Mouse (Mus musculus): ENCODE results near the gene Krtap3-3.

GRCm38 (mm10) chr11:99562580-99562979, 11.9 kb upstream of the Krtap3-3 start:
- no peak for TF ChIP-seq POLR2A (IDR thresholded peaks at IDR 0.05; ENCODE audit: insufficient read depth, low read depth, low read length)
- TF ChIP-seq CTCF (IDR thresholded peaks at IDR 0.05; ENCODE audit: insufficient read depth, low read depth, low read length): no peak

All from olfactory bulb, adult 2 months (tissue).